Mouse (Mus musculus): Measurements from ENCODE around the gene Carmil2. TPM values are rescaled to one million over a fixed set of nuclear protein-coding genes. Genes with fewer than 3 reads are reported as not detected.

Gene Carmil2
- polyA plus RNA-seq, 1 experiment: 0.58 TPM

DNA sequence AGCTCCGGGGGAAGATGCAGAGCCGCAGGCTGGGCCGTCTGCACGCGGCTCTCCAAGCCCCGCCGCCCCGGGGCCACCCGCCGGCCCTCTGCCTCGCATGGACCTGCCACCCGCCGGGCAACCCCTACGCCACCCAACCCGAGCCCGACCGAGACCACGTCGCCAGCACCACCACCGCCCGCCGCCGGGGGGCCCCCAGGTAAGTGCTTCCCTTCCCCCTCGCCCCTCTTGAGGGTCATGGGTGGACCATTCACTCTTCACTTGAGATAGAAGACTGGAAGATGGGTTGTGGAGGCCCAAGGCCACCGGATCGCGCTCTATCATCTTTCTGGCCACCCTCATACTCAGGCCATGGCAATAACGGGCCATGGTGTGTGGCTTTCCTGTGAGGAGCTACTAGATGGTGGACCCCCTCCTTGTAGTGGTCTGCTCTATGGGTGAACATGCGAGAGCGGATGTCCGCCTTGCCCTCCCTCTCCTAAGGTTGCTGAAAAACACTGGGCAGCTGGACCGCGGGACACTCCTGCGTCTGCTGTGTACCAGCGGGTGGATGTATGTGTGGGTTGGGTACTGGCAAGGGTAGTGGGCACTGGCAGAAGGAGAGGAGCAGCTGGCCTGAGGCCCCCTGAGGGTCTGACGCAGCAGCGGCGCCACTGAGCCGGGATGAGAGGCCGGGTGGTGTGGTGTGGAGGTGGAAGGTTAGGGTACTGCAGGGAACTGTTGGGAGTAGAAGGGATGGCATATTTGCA is 8.2 kb downstream of the Carmil2 start:
- H3K4me3 ChIP-seq (ENCODE audit: insufficient read depth, low read length): 0 out of 2 replicates have a peak overlapping the region, but pooled peaks have one; percentile 16
- no peaks in the 10 kb centered on the region for H3K4me1 ChIP-seq (ENCODE audit: control insufficient read depth, insufficient read depth, low read length)
- TF ChIP-seq CTCF (IDR thresholded peaks at IDR 0.05; ENCODE audit: borderline replicate concordance, insufficient read depth, low read length): no peak
- TF ChIP-seq POLR2A (IDR thresholded peaks at IDR 0.05; ENCODE audit: low read depth, low read length): no peak
- H3K27ac ChIP-seq (ENCODE audit: insufficient read depth, low read length): no peak overlapping the region

GRCm38 (mm10) chr8:105695080-105695780 is 9.2 kb downstream of the Carmil2 start:
- no peak overlapping the region for H3K4me3 ChIP-seq (ENCODE audit: insufficient read depth, low read length)
- no peak overlapping the region for H3K27ac ChIP-seq (ENCODE audit: insufficient read depth, low read length)
- no peak for TF ChIP-seq POLR2A (IDR thresholded peaks at IDR 0.05; ENCODE audit: low read depth, low read length)
- no peak for TF ChIP-seq CTCF (IDR thresholded peaks at IDR 0.05; ENCODE audit: borderline replicate concordance, insufficient read depth, low read length)
- no peaks in the 10 kb centered on the region; the same call in 1 of the 2 replicates for H3K4me1 ChIP-seq (ENCODE audit: control insufficient read depth, insufficient read depth, low read length)

DNA sequence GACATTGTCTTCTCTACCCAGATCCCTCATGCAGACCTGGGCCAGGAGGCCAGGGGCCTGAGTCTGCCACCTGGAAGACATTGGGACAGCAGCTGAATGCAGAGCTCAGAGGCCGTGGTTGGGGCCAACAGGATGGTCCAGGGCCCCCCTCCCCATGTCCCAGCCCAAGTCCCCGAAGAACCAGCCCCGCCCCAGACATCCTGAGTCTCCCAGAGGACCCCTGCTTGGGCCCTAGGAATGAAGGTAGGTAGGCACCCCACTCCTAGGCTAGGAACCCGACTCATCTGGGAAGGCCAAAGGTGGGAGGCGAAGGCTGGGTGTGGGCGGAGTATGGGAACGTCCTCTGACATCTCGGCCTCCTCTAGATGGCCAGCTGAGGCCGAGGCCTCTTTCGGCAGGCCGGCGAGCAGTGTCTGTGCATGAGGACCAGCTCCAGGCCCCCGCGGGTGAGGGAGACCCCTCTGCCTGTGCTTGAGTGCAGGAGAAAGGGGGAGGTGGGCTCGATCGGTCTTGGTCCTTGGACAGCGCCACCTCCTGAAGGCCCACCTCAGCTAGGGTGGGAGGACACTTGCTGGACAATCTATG is 11.2 kb downstream of the Carmil2 start:
- no peak overlapping the region for H3K27ac ChIP-seq (ENCODE audit: insufficient read depth, low read length)
- peaks cover 2% of the 10 kb centered on the region; the same call in 1 of the 2 replicates for H3K4me1 ChIP-seq (ENCODE audit: control insufficient read depth, insufficient read depth, low read length)
- TF ChIP-seq CTCF (IDR thresholded peaks at IDR 0.05; ENCODE audit: borderline replicate concordance, insufficient read depth, low read length) (no peak), POLR2A (IDR thresholded peaks at IDR 0.05; ENCODE audit: low read depth, low read length) (no peak)
- no peak overlapping the region for H3K4me3 ChIP-seq (ENCODE audit: insufficient read depth, low read length)

DNA sequence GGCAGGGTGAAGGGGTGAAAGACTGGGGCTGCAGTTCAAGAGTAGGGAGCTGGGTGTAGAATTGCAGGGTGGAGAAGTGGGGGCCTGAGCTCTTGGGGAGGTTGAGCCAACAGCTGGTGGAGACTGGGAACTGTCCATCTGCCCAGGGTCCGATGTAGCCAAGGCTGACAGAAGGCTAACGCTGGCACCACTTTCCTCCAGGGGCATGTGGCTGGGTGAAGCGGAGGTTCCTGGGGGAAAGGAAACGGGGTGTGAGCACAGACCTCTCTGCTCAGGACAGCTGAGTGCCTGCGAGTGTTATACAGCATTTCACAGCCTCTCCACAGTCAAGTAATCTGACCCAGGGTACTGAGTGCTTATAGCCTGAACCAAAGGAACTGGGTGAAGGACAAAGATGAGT is 12.7 kb downstream of the Carmil2 start:
- no peak for TF ChIP-seq POLR2A (IDR thresholded peaks at IDR 0.05; ENCODE audit: low read depth, low read length)
- TF ChIP-seq CTCF (IDR thresholded peaks at IDR 0.05; ENCODE audit: borderline replicate concordance, insufficient read depth, low read length): no peak
- Histone ChIP-seq H3K4me3 (ENCODE audit: insufficient read depth, low read length) (no peak overlapping the region), H3K27ac (ENCODE audit: insufficient read depth, low read length) (no peak overlapping the region), H3K4me1 (ENCODE audit: control insufficient read depth, insufficient read depth, low read length) (peaks cover 2% of the 10 kb centered on the region; the same call in 1 of the 2 replicates)

DNA sequence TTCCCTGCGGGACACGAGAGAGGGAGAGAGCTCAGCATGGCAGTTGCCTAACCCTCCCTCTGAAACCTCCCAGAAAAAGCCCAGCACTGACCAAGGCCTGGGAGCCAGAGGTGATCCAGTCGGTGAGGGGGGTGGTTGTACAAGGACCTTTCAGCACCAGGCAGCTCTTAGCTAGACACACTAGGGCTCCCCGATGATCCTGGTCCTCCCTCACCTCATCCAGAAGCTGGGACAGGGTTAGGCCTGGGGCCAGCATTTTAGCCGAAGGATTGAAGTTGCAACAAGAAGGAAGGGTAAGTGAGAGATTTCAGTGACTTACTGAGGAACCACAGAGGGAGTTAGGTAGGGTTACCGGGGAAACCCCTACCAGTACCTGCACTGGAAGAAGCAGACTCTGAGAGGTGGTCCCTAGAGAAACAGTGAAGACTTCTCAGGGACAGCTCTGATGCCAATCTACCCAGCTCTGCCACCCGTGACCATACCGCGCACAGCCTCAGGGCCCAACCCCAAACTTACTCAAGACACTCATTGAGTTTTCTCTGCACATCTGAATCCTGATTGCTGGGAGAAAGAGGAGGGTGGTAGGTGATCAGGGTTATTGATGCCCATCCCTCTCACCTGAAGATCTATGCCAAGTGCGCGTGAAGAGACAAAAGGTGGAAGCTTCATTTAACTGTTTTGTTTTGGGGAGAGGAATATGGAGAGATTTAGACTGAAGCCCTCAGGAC is 13.6 kb downstream of the Carmil2 start:
- peaks cover 2% of the 10 kb centered on the region; the same call in 1 of the 2 replicates for H3K4me1 ChIP-seq (ENCODE audit: control insufficient read depth, insufficient read depth, low read length)
- H3K27ac ChIP-seq (ENCODE audit: insufficient read depth, low read length): no peak overlapping the region
- no peak for TF ChIP-seq POLR2A (IDR thresholded peaks at IDR 0.05; ENCODE audit: low read depth, low read length)
- TF ChIP-seq CTCF (IDR thresholded peaks at IDR 0.05; ENCODE audit: borderline replicate concordance, insufficient read depth, low read length): no peak
- H3K4me3 ChIP-seq (ENCODE audit: insufficient read depth, low read length): peak overlapping the region; percentile 68; the same call in 1 of the 2 replicates

DNA sequence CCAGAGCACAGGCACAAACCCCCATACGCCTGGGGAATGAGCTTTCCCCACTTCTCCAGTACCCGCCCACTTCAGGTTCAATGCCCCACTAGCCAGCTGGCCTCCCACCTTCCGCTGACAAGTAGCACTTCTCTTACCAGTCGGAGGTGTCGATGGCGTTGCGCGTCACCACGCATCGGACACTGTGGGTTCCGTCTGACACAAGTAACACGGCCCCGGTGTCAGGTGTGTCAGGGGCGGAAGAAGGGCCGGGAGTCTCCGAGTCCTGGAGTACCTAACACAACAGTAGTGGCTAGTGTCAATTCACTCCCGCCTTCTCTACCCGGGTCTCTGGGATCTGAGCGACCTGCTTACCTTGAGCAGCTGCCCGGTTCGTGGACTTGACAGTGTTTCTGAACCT is 14.5 kb downstream of the Carmil2 start:
- Histone ChIP-seq H3K4me1 (ENCODE audit: control insufficient read depth, insufficient read depth, low read length) (peaks cover 2% of the 10 kb centered on the region; the same call in 1 of the 2 replicates), H3K4me3 (ENCODE audit: insufficient read depth, low read length) (peak overlapping the region; percentile 68), H3K27ac (ENCODE audit: insufficient read depth, low read length) (no peak overlapping the region)
- no peak for TF ChIP-seq POLR2A (IDR thresholded peaks at IDR 0.05; ENCODE audit: low read depth, low read length)
- no peak for TF ChIP-seq CTCF (IDR thresholded peaks at IDR 0.05; ENCODE audit: borderline replicate concordance, insufficient read depth, low read length)

DNA sequence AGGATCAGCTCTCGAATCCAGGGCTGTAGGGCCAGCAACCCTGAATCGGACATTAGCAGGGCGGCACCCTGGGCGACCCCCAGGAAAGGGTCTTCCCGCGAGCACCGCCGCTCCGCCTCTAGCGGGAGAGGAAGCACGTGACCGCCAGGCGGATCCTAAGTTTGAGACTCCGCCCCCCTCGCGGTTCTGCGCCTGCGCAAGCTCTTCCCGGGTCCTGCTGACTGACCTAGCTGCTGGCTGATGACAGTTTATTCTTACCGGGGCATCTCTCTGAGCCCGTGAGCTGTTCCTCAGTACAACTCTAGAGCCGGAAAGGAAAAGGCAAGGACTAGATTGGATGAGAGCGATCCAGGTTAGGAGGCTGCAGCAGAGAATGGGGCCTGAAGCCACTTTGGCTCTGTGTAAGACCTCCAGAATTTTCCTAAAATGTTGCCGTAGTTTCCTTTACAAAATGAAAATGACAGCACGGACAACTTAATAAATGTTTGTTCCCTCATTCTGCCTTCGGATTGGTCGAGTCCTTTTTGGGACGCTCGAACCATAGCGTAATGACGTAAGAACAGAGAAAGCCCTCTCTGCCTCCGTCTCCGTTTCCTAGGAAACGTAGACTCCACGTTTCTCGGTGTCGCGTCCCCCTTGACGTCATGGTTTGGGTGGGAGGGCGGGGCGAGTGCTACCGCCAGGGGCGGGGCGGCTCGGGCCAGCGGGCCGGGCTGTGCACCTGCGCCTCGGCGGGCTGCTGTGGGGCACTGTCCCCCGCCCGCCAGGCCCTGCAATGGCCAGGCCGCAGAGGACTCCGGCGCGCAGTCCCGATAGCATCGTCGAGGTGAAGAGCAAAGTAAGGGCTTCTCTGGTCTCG is 15.1 kb downstream of the Carmil2 start, which contains the start of the genes Acd and Pard6a:
TSS of gene Acd (minus strand) at position 137 of the 859 bp plus-strand sequence.
TSS of gene Pard6a (plus strand) at position 183 of the 859 bp plus-strand sequence.
- Histone ChIP-seq H3K27ac (ENCODE audit: insufficient read depth, low read length) (peak within 1 kb of the TSS; percentile 92), H3K4me1 (ENCODE audit: control insufficient read depth, insufficient read depth, low read length) (peaks cover 2% of the 10 kb centered on the region; the same call in 1 of the 2 replicates), H3K4me3 (ENCODE audit: insufficient read depth, low read length) (peak within 1 kb of the TSS; percentile 68)
- TF ChIP-seq CTCF (IDR thresholded peaks at IDR 0.05; ENCODE audit: borderline replicate concordance, insufficient read depth, low read length) (no peak), POLR2A (IDR thresholded peaks at IDR 0.05; ENCODE audit: low read depth, low read length) (peak; percentile 70; the same call in 1 of the 2 replicates)

- H3K4me1 ChIP-seq (ENCODE audit: control insufficient read depth, insufficient read depth, low read length): peaks cover 2% of the 10 kb centered on the region; the same call in 1 of the 2 replicates
- peak overlapping the region; percentile 50 for H3K4me3 ChIP-seq (ENCODE audit: insufficient read depth, low read length)
- H3K27ac ChIP-seq (ENCODE audit: insufficient read depth, low read length): no peak overlapping the region
- TF ChIP-seq CTCF (IDR thresholded peaks at IDR 0.05; ENCODE audit: borderline replicate concordance, insufficient read depth, low read length): no peak
- TF ChIP-seq POLR2A (IDR thresholded peaks at IDR 0.05; ENCODE audit: low read depth, low read length): no peak
Observed at GRCm38 (mm10) chr8:105702001-105702401, 15.9 kb downstream of the Carmil2 start.

All from embryonic fibroblast, embryonic 13.5 days (primary cell).